Mouse (Mus musculus) c-Kit-positive CD71-positive TER-119-positive erythroid progenitor cells, embryonic 14.5 days (primary cell): ENCODE measurements around the gene Mapk6.

Experiments
- DNase-seq: peaks from one replicate; pipeline ENCODE4 v3.0.0-alpha.2; 2013; ENCODE audit warnings: low spot score

Gene Mapk6

DNA sequence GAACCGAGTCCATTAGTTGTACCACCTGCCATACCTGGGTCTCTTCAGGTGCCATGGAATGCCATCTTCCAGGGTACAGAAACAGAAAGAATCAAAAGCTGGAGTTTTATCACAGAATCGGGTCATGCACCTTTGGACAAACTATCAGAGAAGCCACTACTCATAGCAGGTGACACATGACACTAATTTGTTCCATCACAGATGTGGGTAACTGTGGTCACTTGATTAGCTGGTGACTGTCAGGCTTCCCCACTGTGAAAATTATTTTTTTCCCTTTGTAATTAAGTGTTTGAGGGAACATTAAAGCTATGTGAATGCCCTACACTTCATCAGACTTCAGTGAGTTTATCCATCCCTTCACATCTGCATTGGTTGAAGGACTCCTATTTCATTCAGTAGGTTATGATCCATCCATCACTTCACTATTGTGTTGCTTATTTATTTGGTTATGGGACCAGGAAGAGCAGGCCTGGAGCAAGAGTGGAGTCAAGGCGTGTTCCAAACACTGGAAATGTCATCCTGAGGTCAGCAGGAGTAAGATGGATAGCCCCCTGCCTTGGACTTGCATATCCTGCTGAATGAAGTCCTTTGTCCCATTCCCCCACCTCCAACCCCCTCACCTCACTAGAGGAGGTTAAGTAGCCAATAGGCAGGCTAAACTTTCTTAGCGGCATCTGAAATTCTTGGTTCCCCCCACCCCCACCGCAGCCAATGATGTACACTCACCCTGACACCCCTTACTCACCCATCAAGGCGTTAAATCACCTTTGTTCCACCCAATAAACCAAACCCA, 14.7 kb upstream of the Mapk6 start:
- DNase-seq = no peak

DNA sequence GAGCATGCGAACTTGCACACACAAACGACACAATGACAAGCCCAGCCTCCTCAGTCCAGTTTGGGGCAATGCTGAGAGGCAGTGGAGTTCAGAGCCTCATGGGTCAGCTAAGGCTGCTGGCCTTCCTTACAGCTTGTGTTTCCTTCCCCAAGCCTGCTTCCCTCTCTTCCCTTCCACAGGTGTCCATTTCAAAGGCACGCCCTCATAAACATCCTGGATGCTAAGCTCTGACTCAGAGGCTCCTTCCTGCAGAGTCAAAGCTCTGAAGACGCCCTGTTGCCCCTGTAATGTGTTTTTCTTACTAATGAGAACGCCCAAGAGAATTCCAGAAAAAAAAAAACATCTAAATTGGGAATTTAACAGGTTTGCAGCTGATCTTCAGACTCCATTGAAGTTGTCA, 13.9 kb upstream of the Mapk6 start:
- no peak for DNase-seq

- DNase-seq = no peak
Measured at GRCm38 (mm10) chr9:75422251-75422691, 12.5 kb upstream of the Mapk6 start.

- no peak for DNase-seq
Measured at GRCm38 (mm10) chr9:75414204-75414603, 4.4 kb upstream of the Mapk6 start.

- no peak for DNase-seq
Measured at GRCm38 (mm10) chr9:75413206-75413605, 3.4 kb upstream of the Mapk6 start.

GRCm38 (mm10) chr9:75411584-75411983, 1.8 kb upstream of the Mapk6 start:
- DNase-seq = no peak

- no peak for DNase-seq
Measured at GRCm38 (mm10) chr9:75410868-75411487, 1.2 kb upstream of the Mapk6 start.

DNA sequence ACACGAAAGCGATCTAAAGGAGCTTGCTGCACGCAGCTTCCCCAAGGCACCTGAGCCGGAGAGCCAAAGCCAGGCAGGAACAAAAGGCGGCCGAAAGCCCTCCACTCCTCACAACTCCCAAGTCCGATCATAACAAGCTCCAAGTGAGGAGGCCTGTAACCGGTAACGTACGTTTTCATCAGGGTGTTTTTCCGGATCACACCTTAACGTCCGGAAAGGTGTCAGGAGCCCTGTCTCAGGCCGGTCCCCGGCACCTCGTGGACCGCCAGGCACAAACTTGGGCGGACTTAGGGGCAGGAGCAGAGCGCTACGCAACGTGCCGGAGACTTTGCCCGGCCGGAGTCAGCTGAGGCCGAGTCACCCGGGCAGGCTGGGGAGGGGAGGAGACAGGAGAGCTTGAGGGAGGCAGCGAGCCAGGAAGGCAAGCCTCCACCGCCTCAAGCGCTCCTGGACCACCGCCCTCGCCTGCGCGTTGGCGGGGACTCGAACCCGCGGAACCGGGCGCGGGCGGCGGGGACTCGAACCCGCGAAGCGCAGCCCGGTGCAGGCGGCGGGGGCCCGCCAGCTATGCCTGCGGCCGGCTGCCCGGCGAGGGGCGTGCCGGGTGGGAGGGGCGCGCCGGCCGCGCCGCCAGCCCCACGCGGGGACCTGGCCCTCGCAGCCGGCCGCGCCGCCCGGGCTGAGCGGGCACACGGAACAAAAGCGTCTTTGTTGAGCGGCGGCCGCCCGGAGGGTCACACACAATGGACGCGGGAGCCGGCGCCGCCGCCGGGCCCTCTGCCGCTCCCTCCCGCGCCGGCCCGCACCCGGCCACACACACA, 564 bp downstream of the Mapk6 start:
- DNase-seq = peak; percentile 47

DNA sequence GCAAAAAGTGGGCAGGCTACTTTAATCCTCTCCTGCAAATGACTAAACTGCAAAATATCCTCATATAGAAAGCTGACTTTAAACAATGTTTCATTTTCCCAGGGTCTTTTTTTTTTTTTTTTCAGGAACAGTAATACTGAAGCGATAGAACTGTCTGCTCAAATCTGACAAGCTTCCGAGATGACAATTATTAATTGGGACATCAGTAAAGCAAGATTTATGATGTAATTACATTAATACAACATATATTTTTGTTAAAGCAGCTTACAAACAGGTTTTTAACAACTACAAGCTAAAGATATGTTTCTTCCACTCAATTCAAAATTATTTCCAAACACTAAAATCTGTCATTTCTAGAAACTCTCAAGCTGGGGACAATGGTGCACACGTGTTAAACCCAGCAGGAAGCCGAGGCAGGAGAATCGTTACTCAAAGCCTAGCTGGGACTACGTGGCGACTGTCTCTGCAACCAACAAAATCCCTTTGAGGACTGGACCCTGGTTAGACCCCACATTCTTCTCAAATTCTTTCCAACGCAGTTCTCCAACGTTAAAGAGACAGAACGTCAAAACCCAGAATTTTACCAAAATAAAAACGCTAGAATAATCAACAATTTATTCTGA, 1.5 kb downstream of the Mapk6 start:
- no peak for DNase-seq

- DNase-seq = peak; percentile 47
Measured at GRCm38 (mm10) chr9:75407803-75408202, 2.0 kb downstream of the Mapk6 start.

- no peak for DNase-seq
Measured at GRCm38 (mm10) chr9:75406121-75406520, 3.7 kb downstream of the Mapk6 start.

GRCm38 (mm10) chr9:75403520-75403919, 6.3 kb downstream of the Mapk6 start:
- no peak for DNase-seq

GRCm38 (mm10) chr9:75401593-75402504, 8.0 kb downstream of the Mapk6 start:
- no peak for DNase-seq

- no peak for DNase-seq
Measured at GRCm38 (mm10) chr9:75400639-75401038, 9.2 kb downstream of the Mapk6 start.

- DNase-seq = no peak
Measured at GRCm38 (mm10) chr9:75399069-75399468, 10.7 kb downstream of the Mapk6 start.

- DNase-seq = no peak
Measured at GRCm38 (mm10) chr9:75395971-75396370, 13.8 kb downstream of the Mapk6 start.

DNA sequence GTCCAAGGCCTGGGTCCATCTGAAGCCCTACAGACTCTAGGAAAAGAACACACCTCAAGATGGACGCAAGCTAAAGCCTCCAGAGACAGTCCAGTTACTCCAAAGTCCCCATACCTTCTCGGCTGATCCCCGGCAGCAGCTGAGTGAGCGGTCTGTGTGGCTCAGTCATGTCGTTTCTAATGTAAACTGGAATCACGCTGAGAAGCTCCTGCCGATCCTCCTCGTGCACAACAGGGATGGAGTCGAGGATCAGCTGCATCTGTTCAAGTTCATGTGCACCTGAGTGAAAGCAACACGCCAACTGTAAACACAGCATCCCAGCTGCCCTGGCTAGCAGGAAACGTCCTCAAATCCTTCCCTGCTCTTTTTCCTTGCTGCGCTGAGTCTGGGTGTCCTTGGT, 16.6 kb downstream of the Mapk6 start:
- DNase-seq = no peak

GRCm38 (mm10) chr9:75385218-75385974, 24.4 kb downstream of the Mapk6 start:
- no peak for DNase-seq

GRCm38 (mm10) chr9:75384337-75384962, 25.4 kb downstream of the Mapk6 start:
- DNase-seq = no peak

- no peak for DNase-seq
Measured at GRCm38 (mm10) chr9:75383785-75384184, 26.0 kb downstream of the Mapk6 start.
